Mouse (Mus musculus): ENCODE measurements around the gene Pigl. TPM values are rescaled to one million over a fixed set of nuclear protein-coding genes. Genes with fewer than 3 reads are reported as not detected.
"Not testable (repeated sequence)": the region's sequence is repeated elsewhere in the genome, so short reads cannot be mapped to it uniquely, and the experiment has no call there.

Gene Pigl
- polyA plus RNA-seq, 1 experiment from 2014 or later: 10.7 TPM

GRCm38 (mm10) chr11:62456483-62457172 is 1.6 kb upstream of the Pigl start:
- Histone ChIP-seq H3K27me3 (ENCODE audit: insufficient read depth, poor library complexity, severe bottlenecking) (no peaks in the 10 kb centered on the region), H3K4me1 (replicated peaks) (peaks cover 21% of the 10 kb centered on the region)
- DNase-seq (ENCODE audit: low spot score): peak; percentile 78

GRCm38 (mm10) chr11:62457241-62457890 is 894 bp upstream of the Pigl start:
- under 1% methylated on average over 73 of the region's 73 CpGs for WGBS
- H3K36me3 ChIP-seq: peaks cover 12% of the 10 kb centered on the region; the same call in 1 of the 2 replicates
- DNase-seq (ENCODE audit: low spot score): peak; percentile 90
- peak overlapping the region; percentile 97 for H3K4me3 ChIP-seq
- H3K27ac ChIP-seq: peak overlapping the region; percentile 100
- no peaks in the 10 kb centered on the region for H3K27me3 ChIP-seq (ENCODE audit: insufficient read depth, poor library complexity, severe bottlenecking)
- no peaks in the 10 kb centered on the region for H3K9me3 ChIP-seq
- peaks cover 21% of the 10 kb centered on the region for H3K4me1 ChIP-seq (replicated peaks)

More at GRCm38 (mm10) chr11:62456483-62457172, 1.6 kb upstream of the Pigl start:
- peak overlapping the region; percentile 97 for H3K4me3 ChIP-seq
- peaks cover 10% of the 10 kb centered on the region; the same call in 1 of the 2 replicates for H3K36me3 ChIP-seq
- peak overlapping the region; percentile 100 for H3K27ac ChIP-seq
- WGBS: under 1% methylated on average over 42 of the region's 42 CpGs
- H3K9me3 ChIP-seq: no peaks in the 10 kb centered on the region

- no peaks in the 10 kb centered on the region for H3K9me3 ChIP-seq
- H3K27me3 ChIP-seq (ENCODE audit: insufficient read depth, poor library complexity, severe bottlenecking): no peaks in the 10 kb centered on the region
- WGBS: under 1% methylated on average over 18 of the region's 18 CpGs
- H3K4me3 ChIP-seq: peak overlapping the region; percentile 97
- peak overlapping the region; percentile 100 for H3K27ac ChIP-seq
- H3K4me1 ChIP-seq (replicated peaks): peaks cover 21% of the 10 kb centered on the region
- peaks cover 12% of the 10 kb centered on the region; the same call in 1 of the 2 replicates for H3K36me3 ChIP-seq
- no peak for DNase-seq (ENCODE audit: low spot score)
These were observed 379 bp upstream of the Pigl start for GRCm38 (mm10) chr11:62457891-62458270.

GRCm38 (mm10) chr11:62458780-62459179 is 520 bp downstream of the Pigl start:
- Histone ChIP-seq H3K9me3 (no peaks in the 10 kb centered on the region), H3K4me1 (replicated peaks) (peaks cover 21% of the 10 kb centered on the region), H3K27me3 (ENCODE audit: insufficient read depth, poor library complexity, severe bottlenecking) (no peaks in the 10 kb centered on the region), H3K36me3 (0 out of 2 replicates have a peak, but pooled peaks cover 6% of the 10 kb centered on the region), H3K27ac (peak overlapping the region; percentile 100), H3K4me3 (peak overlapping the region; percentile 97)
- DNase-seq (ENCODE audit: low spot score): no peak
- WGBS: 3% methylated on average over 9 of the region's 9 CpGs

GRCm38 (mm10) chr11:62462529-62462928 is 4.3 kb downstream of the Pigl start:
- H3K4me3 ChIP-seq; H3K27ac ChIP-seq; H3K36me3 ChIP-seq; DNase-seq (ENCODE audit: low spot score); H3K27me3 ChIP-seq (ENCODE audit: insufficient read depth, poor library complexity, severe bottlenecking); H3K9me3 ChIP-seq: not testable (repeated sequence)
- WGBS: 98% methylated on average over 1 of the region's 1 CpGs
- peaks cover 11% of the 10 kb centered on the region; the same call in 1 of the 2 replicates for H3K4me1 ChIP-seq (replicated peaks)

- H3K36me3 ChIP-seq: 0 out of 2 replicates have a peak, but pooled peaks cover 3% of the 10 kb centered on the region
- no peak overlapping the region for H3K4me3 ChIP-seq
- H3K27me3 ChIP-seq (ENCODE audit: insufficient read depth, poor library complexity, severe bottlenecking): no peaks in the 10 kb centered on the region
- H3K27ac ChIP-seq: no peak overlapping the region
- 63% methylated on average over 2 of the region's 2 CpGs for WGBS
- H3K4me1 ChIP-seq (replicated peaks): peaks cover 11% of the 10 kb centered on the region; the same call in 1 of the 2 replicates
- no peaks in the 10 kb centered on the region for H3K9me3 ChIP-seq
- no peak for DNase-seq (ENCODE audit: low spot score)
These were observed 5.1 kb downstream of the Pigl start for GRCm38 (mm10) chr11:62463225-62463915.

- no peaks in the 10 kb centered on the region for H3K9me3 ChIP-seq
- 94% methylated on average over 3 of the region's 3 CpGs for WGBS
- DNase-seq (ENCODE audit: low spot score): no peak
- H3K27me3 ChIP-seq (ENCODE audit: insufficient read depth, poor library complexity, severe bottlenecking): no peaks in the 10 kb centered on the region
- no peak overlapping the region for H3K4me3 ChIP-seq
- no peak overlapping the region for H3K27ac ChIP-seq
- H3K36me3 ChIP-seq: 0 out of 2 replicates have a peak, but pooled peaks cover 3% of the 10 kb centered on the region
- 0 out of 2 replicates have a peak, but pooled peaks cover 3% of the 10 kb centered on the region for H3K4me1 ChIP-seq (replicated peaks)
These were observed 6.4 kb downstream of the Pigl start for GRCm38 (mm10) chr11:62464696-62465095.

- WGBS: 93% methylated on average over 3 of the region's 3 CpGs
- no peak overlapping the region for H3K4me3 ChIP-seq
- no peaks in the 10 kb centered on the region for H3K9me3 ChIP-seq
- 0 out of 2 replicates have a peak, but pooled peaks cover 3% of the 10 kb centered on the region for H3K36me3 ChIP-seq
- DNase-seq (ENCODE audit: low spot score): no peak
- no peak overlapping the region for H3K27ac ChIP-seq
- no peaks in the 10 kb centered on the region for H3K27me3 ChIP-seq (ENCODE audit: insufficient read depth, poor library complexity, severe bottlenecking)
- 0 out of 2 replicates have a peak, but pooled peaks cover 3% of the 10 kb centered on the region for H3K4me1 ChIP-seq (replicated peaks)
These were observed 7.6 kb downstream of the Pigl start for GRCm38 (mm10) chr11:62465849-62466248.

- Histone ChIP-seq H3K4me1 (replicated peaks) (0 out of 2 replicates have a peak, but pooled peaks cover 3% of the 10 kb centered on the region), H3K27ac (no peak overlapping the region), H3K27me3 (ENCODE audit: insufficient read depth, poor library complexity, severe bottlenecking) (no peaks in the 10 kb centered on the region), H3K4me3 (no peak overlapping the region), H3K9me3 (no peaks in the 10 kb centered on the region), H3K36me3 (0 out of 2 replicates have a peak, but pooled peaks cover 2% of the 10 kb centered on the region)
- 87% methylated on average over 3 of the region's 3 CpGs for WGBS
- no peak for DNase-seq (ENCODE audit: low spot score)
These were observed 8.3 kb downstream of the Pigl start for GRCm38 (mm10) chr11:62466546-62466945.

- not testable (repeated sequence) for H3K27me3 ChIP-seq (ENCODE audit: insufficient read depth, poor library complexity, severe bottlenecking); H3K4me1 ChIP-seq (replicated peaks); DNase-seq (ENCODE audit: low spot score); H3K9me3 ChIP-seq; H3K36me3 ChIP-seq; H3K27ac ChIP-seq; H3K4me3 ChIP-seq
These were observed 9.0 kb downstream of the Pigl start for GRCm38 (mm10) chr11:62467289-62467688.

- Histone ChIP-seq H3K27ac (no peak overlapping the region), H3K36me3 (no peaks in the 10 kb centered on the region), H3K27me3 (ENCODE audit: insufficient read depth, poor library complexity, severe bottlenecking) (no peaks in the 10 kb centered on the region), H3K4me3 (no peak overlapping the region), H3K4me1 (replicated peaks) (0 out of 2 replicates have a peak, but pooled peaks cover 3% of the 10 kb centered on the region), H3K9me3 (no peaks in the 10 kb centered on the region)
- no peak for DNase-seq (ENCODE audit: low spot score)
- 91% methylated on average over 6 of the region's 6 CpGs for WGBS
These were observed 12.2 kb downstream of the Pigl start for GRCm38 (mm10) chr11:62470451-62470850.

GRCm38 (mm10) chr11:62473516-62473915 is 15.3 kb downstream of the Pigl start:
- Histone ChIP-seq H3K4me1 (replicated peaks) (no peaks in the 10 kb centered on the region), H3K27me3 (ENCODE audit: insufficient read depth, poor library complexity, severe bottlenecking) (no peaks in the 10 kb centered on the region), H3K36me3 (no peaks in the 10 kb centered on the region), H3K4me3 (no peak overlapping the region), H3K9me3 (no peaks in the 10 kb centered on the region), H3K27ac (no peak overlapping the region)
- no peak for DNase-seq (ENCODE audit: low spot score)
- WGBS: 94% methylated on average over 5 of the region's 5 CpGs
